Mouse (Mus musculus): Measurements from ENCODE around the gene Stat3. TPM values are rescaled to one million over a fixed set of nuclear protein-coding genes. Genes with fewer than 3 reads are reported as not detected.
A peak's percentile ranks its signal among the peaks of the same experiment; 100 is the strongest.

Gene Stat3
- polyA plus RNA-seq, 1 experiment from 2014 or later = 30.6 TPM

- ATAC-seq (ENCODE audit: low FRiP score, low TSS enrichment) (no peak), DNase-seq (no peak)
- Histone ChIP-seq H3K36me3 (ENCODE audit: control insufficient read depth, insufficient read depth, low read length) (no peaks in the 10 kb centered on the region), H3K9ac (replicated peaks; ENCODE audit: low read length) (no peak overlapping the region), H3K9me3 (ENCODE audit: control insufficient read depth, low read length) (no peaks in the 10 kb centered on the region), H3K27me3 (ENCODE audit: control insufficient read depth, insufficient read depth, low read length) (peaks cover 22% of the 10 kb centered on the region), H3K27ac (replicated peaks; ENCODE audit: low read depth, low read length) (no peak overlapping the region), H3K4me2 (ENCODE audit: low read length) (no peak overlapping the region), H3K4me3 (replicated peaks; ENCODE audit: low read depth, low read length) (no peak overlapping the region), H3K4me1 (ENCODE audit: control insufficient read depth, insufficient read depth, low read length) (0 out of 2 replicates have a peak, but pooled peaks cover 2% of the 10 kb centered on the region)
- WGBS = 70% methylated on average over 7 of the region's 7 CpGs
These were observed 35.9 kb upstream of the Stat3 start for GRCm38 (mm10) chr11:100975241-100975640.

GRCm38 (mm10) chr11:100974381-100974970 lies 35.1 kb upstream of the Stat3 start:
- H3K36me3 ChIP-seq (ENCODE audit: control insufficient read depth, insufficient read depth, low read length) = no peaks in the 10 kb centered on the region
- H3K4me2 ChIP-seq (ENCODE audit: low read length) = no peak overlapping the region
- no peak for ATAC-seq (ENCODE audit: low FRiP score, low TSS enrichment)
- no peak for DNase-seq
- H3K9ac ChIP-seq (replicated peaks; ENCODE audit: low read length) = no peak overlapping the region
- H3K27ac ChIP-seq (replicated peaks; ENCODE audit: low read depth, low read length) = no peak overlapping the region
- H3K9me3 ChIP-seq (ENCODE audit: control insufficient read depth, low read length) = no peaks in the 10 kb centered on the region
- WGBS = 79% methylated on average over 14 of the region's 14 CpGs
- H3K27me3 ChIP-seq (ENCODE audit: control insufficient read depth, insufficient read depth, low read length) = peaks cover 30% of the 10 kb centered on the region
- H3K4me1 ChIP-seq (ENCODE audit: control insufficient read depth, insufficient read depth, low read length) = 0 out of 2 replicates have a peak, but pooled peaks cover 2% of the 10 kb centered on the region
- H3K4me3 ChIP-seq (replicated peaks; ENCODE audit: low read depth, low read length) = no peak overlapping the region

- DNase-seq (no peak), ATAC-seq (ENCODE audit: low FRiP score, low TSS enrichment) (no peak)
- Histone ChIP-seq H3K36me3 (ENCODE audit: control insufficient read depth, insufficient read depth, low read length) (no peaks in the 10 kb centered on the region), H3K27me3 (ENCODE audit: control insufficient read depth, insufficient read depth, low read length) (peaks cover 42% of the 10 kb centered on the region), H3K9ac (replicated peaks; ENCODE audit: low read length) (no peak overlapping the region), H3K4me1 (ENCODE audit: control insufficient read depth, insufficient read depth, low read length) (0 out of 2 replicates have a peak, but pooled peaks cover 2% of the 10 kb centered on the region), H3K4me3 (replicated peaks; ENCODE audit: low read depth, low read length) (no peak overlapping the region), H3K4me2 (ENCODE audit: low read length) (no peak overlapping the region), H3K9me3 (ENCODE audit: control insufficient read depth, low read length) (no peaks in the 10 kb centered on the region), H3K27ac (replicated peaks; ENCODE audit: low read depth, low read length) (no peak overlapping the region)
- WGBS = 90% methylated on average over 7 of the region's 7 CpGs
These were observed 33.9 kb upstream of the Stat3 start for GRCm38 (mm10) chr11:100973245-100973644.

- Histone ChIP-seq H3K36me3 (ENCODE audit: control insufficient read depth, insufficient read depth, low read length) (no peaks in the 10 kb centered on the region), H3K9me3 (ENCODE audit: control insufficient read depth, low read length) (no peaks in the 10 kb centered on the region), H3K4me2 (ENCODE audit: low read length) (no peak overlapping the region), H3K9ac (replicated peaks; ENCODE audit: low read length) (no peak overlapping the region), H3K27me3 (ENCODE audit: control insufficient read depth, insufficient read depth, low read length) (peaks cover 48% of the 10 kb centered on the region), H3K27ac (replicated peaks; ENCODE audit: low read depth, low read length) (no peak overlapping the region), H3K4me3 (replicated peaks; ENCODE audit: low read depth, low read length) (no peak overlapping the region), H3K4me1 (ENCODE audit: control insufficient read depth, insufficient read depth, low read length) (0 out of 2 replicates have a peak, but pooled peaks cover 2% of the 10 kb centered on the region)
- DNase-seq (no peak), ATAC-seq (ENCODE audit: low FRiP score, low TSS enrichment) (no peak)
- WGBS = 60% methylated on average over 10 of the region's 10 CpGs
These were observed 32.1 kb upstream of the Stat3 start for GRCm38 (mm10) chr11:100971455-100971854.

- Histone ChIP-seq H3K27ac (replicated peaks; ENCODE audit: low read depth, low read length) (no peak within 1 kb of the TSS), H3K4me2 (ENCODE audit: low read length) (peak within 1 kb of the TSS; percentile 49), H3K27me3 (ENCODE audit: control insufficient read depth, insufficient read depth, low read length) (peaks cover 48% of the 10 kb centered on the region), H3K4me1 (ENCODE audit: control insufficient read depth, insufficient read depth, low read length) (0 out of 2 replicates have a peak, but pooled peaks cover 2% of the 10 kb centered on the region), H3K9me3 (ENCODE audit: control insufficient read depth, low read length) (no peaks in the 10 kb centered on the region), H3K4me3 (replicated peaks; ENCODE audit: low read depth, low read length) (peak within 1 kb of the TSS; percentile 30), H3K36me3 (ENCODE audit: control insufficient read depth, insufficient read depth, low read length) (no peaks in the 10 kb centered on the region), H3K9ac (replicated peaks; ENCODE audit: low read length) (peak within 1 kb of the TSS; percentile 26; the same call in 1 of the 2 replicates)
- DNase-seq (peak; percentile 53), ATAC-seq (ENCODE audit: low FRiP score, low TSS enrichment) (no peak)
- 2% methylated on average over 20 of the region's 20 CpGs for WGBS
These were observed 31.2 kb upstream of the Stat3 start, which contains the start of gene Cavin1 for GRCm38 (mm10) chr11:100970557-100970937. Cavin1 (minus strand) TSS chr11:100970887.

GRCm38 (mm10) chr11:100969744-100970556 lies 30.6 kb upstream of the Stat3 start:
- H3K36me3 ChIP-seq (ENCODE audit: control insufficient read depth, insufficient read depth, low read length) = no peaks in the 10 kb centered on the region
- H3K9me3 ChIP-seq (ENCODE audit: control insufficient read depth, low read length) = no peaks in the 10 kb centered on the region
- no peak for ATAC-seq (ENCODE audit: low FRiP score, low TSS enrichment)
- DNase-seq = peak; percentile 32
- peak overlapping the region; percentile 30 for H3K4me3 ChIP-seq (replicated peaks; ENCODE audit: low read depth, low read length)
- H3K9ac ChIP-seq (replicated peaks; ENCODE audit: low read length) = peak overlapping the region; percentile 26; the same call in 1 of the 2 replicates
- no peak overlapping the region for H3K27ac ChIP-seq (replicated peaks; ENCODE audit: low read depth, low read length)
- H3K27me3 ChIP-seq (ENCODE audit: control insufficient read depth, insufficient read depth, low read length) = peaks cover 48% of the 10 kb centered on the region
- 0 out of 2 replicates have a peak, but pooled peaks cover 2% of the 10 kb centered on the region for H3K4me1 ChIP-seq (ENCODE audit: control insufficient read depth, insufficient read depth, low read length)
- H3K4me2 ChIP-seq (ENCODE audit: low read length) = peak overlapping the region; percentile 49
- WGBS = 1% methylated on average over 65 of the region's 65 CpGs

GRCm38 (mm10) chr11:100969189-100969743 lies 29.9 kb upstream of the Stat3 start:
- Histone ChIP-seq H3K27ac (replicated peaks; ENCODE audit: low read depth, low read length) (no peak overlapping the region), H3K4me2 (ENCODE audit: low read length) (peak overlapping the region; percentile 49), H3K36me3 (ENCODE audit: control insufficient read depth, insufficient read depth, low read length) (no peaks in the 10 kb centered on the region), H3K9me3 (ENCODE audit: control insufficient read depth, low read length) (no peaks in the 10 kb centered on the region), H3K9ac (replicated peaks; ENCODE audit: low read length) (no peak overlapping the region), H3K27me3 (ENCODE audit: control insufficient read depth, insufficient read depth, low read length) (peaks cover 48% of the 10 kb centered on the region), H3K4me3 (replicated peaks; ENCODE audit: low read depth, low read length) (peak overlapping the region; percentile 30), H3K4me1 (ENCODE audit: control insufficient read depth, insufficient read depth, low read length) (0 out of 2 replicates have a peak, but pooled peaks cover 2% of the 10 kb centered on the region)
- DNase-seq (no peak), ATAC-seq (ENCODE audit: low FRiP score, low TSS enrichment) (no peak)
- WGBS = 9% methylated on average over 35 of the region's 35 CpGs

GRCm38 (mm10) chr11:100968501-100968900 lies 29.2 kb upstream of the Stat3 start:
- 78% methylated on average over 5 of the region's 5 CpGs for WGBS
- Histone ChIP-seq H3K9ac (replicated peaks; ENCODE audit: low read length) (no peak overlapping the region), H3K4me1 (ENCODE audit: control insufficient read depth, insufficient read depth, low read length) (0 out of 2 replicates have a peak, but pooled peaks cover 2% of the 10 kb centered on the region), H3K4me2 (ENCODE audit: low read length) (no peak overlapping the region), H3K27ac (replicated peaks; ENCODE audit: low read depth, low read length) (no peak overlapping the region), H3K36me3 (ENCODE audit: control insufficient read depth, insufficient read depth, low read length) (no peaks in the 10 kb centered on the region), H3K9me3 (ENCODE audit: control insufficient read depth, low read length) (no peaks in the 10 kb centered on the region), H3K27me3 (ENCODE audit: control insufficient read depth, insufficient read depth, low read length) (peaks cover 48% of the 10 kb centered on the region), H3K4me3 (replicated peaks; ENCODE audit: low read depth, low read length) (no peak overlapping the region)
- DNase-seq = no peak
- no peak for ATAC-seq (ENCODE audit: low FRiP score, low TSS enrichment)
